16 mouse cellular contexts compared by ENCODE assay signal in genomic region chr3:84955857-84956256, GRCm38 (mm10).
A peak's percentile ranks its signal among the peaks of the same experiment; 100 is the strongest.
DNase-seq lines count a peak whose midpoint lies in the region; ATAC-seq and TF ChIP-seq lines count a peak whose summit lies in the region.
"Had no signal": no experiment of that assay in that cellular context is flagged by ENCODE, and none has a peak within 500 bp of the region (broad histone marks: within the 10 kb centered on the region; RNA-seq: fewer than 3 reads in every experiment).

No protein-coding gene starts in this region.

- DNase-seq in cerebellum, adult 9-10 months = peak; percentile 61
- DNase-seq in cerebellum, adult 11 months = no peak
- DNase-seq in hindbrain, embryonic 14.5 days (ENCODE audit: low spot score) = no peak
- DNase-seq in neural tube, embryonic 10.5 days (ENCODE audit: extremely low spot score, low spot score) = no peak
- DNase-seq in stomach, postnatal 0 days (ENCODE audit: low spot score) = no peak
- DNase-seq: adrenal gland, postnatal 25 days; heart, postnatal 36 days; lung, embryonic 14.5 days had no signal

- 38% methylated on average over 4 of the region's 4 CpGs for WGBS in hindbrain, embryonic 14.5 days
- WGBS in hindbrain, embryonic 12.5 days = 53% methylated on average over 4 of the region's 4 CpGs
- WGBS in neural tube, embryonic 15.5 days = 52% methylated on average over 4 of the region's 4 CpGs
- WGBS in stomach, postnatal 0 days = 74% methylated on average over 4 of the region's 4 CpGs

- peak; percentile 10; the same call in 1 of the 2 replicates for TF ChIP-seq CTCF in stomach, postnatal 0 days (IDR thresholded peaks at IDR 0.05; ENCODE audit: low read depth)

- H3K4me1 ChIP-seq in hindbrain, embryonic 14.5 days (replicated peaks; ENCODE audit: control insufficient read depth, insufficient read depth, low read length) = 0 out of 2 replicates have a peak, but pooled peaks cover 13% of the 10 kb centered on the region
- H3K4me1 ChIP-seq in hindbrain, embryonic 12.5 days = peaks cover 11% of the 10 kb centered on the region; the same call in 1 of the 2 replicates
- 0 out of 2 replicates have a peak, but pooled peaks cover 6% of the 10 kb centered on the region for H3K4me1 ChIP-seq in neural tube, embryonic 15.5 days
- H3K4me1 ChIP-seq in stomach, postnatal 0 days (replicated peaks; ENCODE audit: control insufficient read depth, insufficient read depth) = no peaks in the 10 kb centered on the region

- no peak for TF ChIP-seq EP300 in stomach, postnatal 0 days (optimal IDR thresholded peaks at IDR 0.05)

- H3K27ac ChIP-seq in hindbrain, embryonic 14.5 days = no peak overlapping the region
- no peak overlapping the region for H3K27ac ChIP-seq in hindbrain, embryonic 12.5 days
- no peak overlapping the region for H3K27ac ChIP-seq in neural tube, embryonic 15.5 days (replicated peaks)
- H3K27ac ChIP-seq in stomach, postnatal 0 days (replicated peaks) = no peak overlapping the region
- H3K27ac ChIP-seq: heart, embryonic 10.5 days; kidney, postnatal 0 days had no signal

- no peaks in the 10 kb centered on the region for H3K9me3 ChIP-seq in hindbrain, embryonic 14.5 days (ENCODE audit: control insufficient read depth, low read length)
- no peaks in the 10 kb centered on the region for H3K9me3 ChIP-seq in hindbrain, embryonic 12.5 days (replicated peaks)
- no peaks in the 10 kb centered on the region for H3K9me3 ChIP-seq in neural tube, embryonic 15.5 days (replicated peaks)
- H3K9me3 ChIP-seq in stomach, postnatal 0 days (ENCODE audit: control insufficient read depth, low read length) = no peaks in the 10 kb centered on the region
- H3K9me3 ChIP-seq: heart, embryonic 10.5 days had no signal

- ATAC-seq in hindbrain, embryonic 14.5 days (ENCODE audit: low FRiP score) = no peak
- ATAC-seq in hindbrain, embryonic 12.5 days (ENCODE audit: low FRiP score) = no peak
- ATAC-seq in neural tube, embryonic 15.5 days (ENCODE audit: low FRiP score) = no peak
- no peak for ATAC-seq in stomach, postnatal 0 days (ENCODE audit: low FRiP score, low TSS enrichment)
- ATAC-seq in granulocyte monocyte progenitor cell, adult 5-6 weeks (replicated peaks; ENCODE audit: poor library complexity, severe bottlenecking) = no peak
- ATAC-seq: activated CD4-positive, CD25-positive, alpha-beta regulatory T cell, adult 4 months; intestine, embryonic 16.5 days had no signal

- no peak overlapping the region for H3K4me3 ChIP-seq in hindbrain, embryonic 14.5 days (replicated peaks; ENCODE audit: low read length)
- H3K4me3 ChIP-seq in hindbrain, embryonic 12.5 days = no peak overlapping the region
- H3K4me3 ChIP-seq in neural tube, embryonic 15.5 days (replicated peaks) = no peak overlapping the region
- no peak overlapping the region for H3K4me3 ChIP-seq in stomach, postnatal 0 days (ENCODE audit: low read depth, low read length)
- H3K4me3 ChIP-seq: heart, embryonic 10.5 days had no signal

- H3K27me3 ChIP-seq in hindbrain, embryonic 14.5 days (ENCODE audit: control insufficient read depth, insufficient read depth, low read length) = no peaks in the 10 kb centered on the region
- H3K27me3 ChIP-seq in hindbrain, embryonic 12.5 days = no peaks in the 10 kb centered on the region
- no peaks in the 10 kb centered on the region for H3K27me3 ChIP-seq in neural tube, embryonic 15.5 days (replicated peaks)
- H3K27me3 ChIP-seq in stomach, postnatal 0 days (ENCODE audit: control insufficient read depth, insufficient read depth, low read length) = no peaks in the 10 kb centered on the region

- H3K36me3 ChIP-seq in hindbrain, embryonic 14.5 days (replicated peaks; ENCODE audit: control insufficient read depth, insufficient read depth) = peaks cover 9% of the 10 kb centered on the region; the same call in 1 of the 2 replicates
- H3K36me3 ChIP-seq in hindbrain, embryonic 12.5 days = peaks cover 4% of the 10 kb centered on the region; the same call in 1 of the 2 replicates
- peaks cover 3% of the 10 kb centered on the region for H3K36me3 ChIP-seq in neural tube, embryonic 15.5 days
- H3K36me3 ChIP-seq in stomach, postnatal 0 days (ENCODE audit: control insufficient read depth, insufficient read depth, low read length) = no peaks in the 10 kb centered on the region

- H3K4me2 ChIP-seq in hindbrain, embryonic 14.5 days (replicated peaks) = 0 out of 2 replicates have a peak overlapping the region, but pooled peaks have one; percentile 17
- no peak overlapping the region for H3K4me2 ChIP-seq in hindbrain, embryonic 12.5 days (replicated peaks)
- peak overlapping the region; percentile 25 for H3K4me2 ChIP-seq in neural tube, embryonic 15.5 days
- no peak overlapping the region for H3K4me2 ChIP-seq in stomach, postnatal 0 days (replicated peaks; ENCODE audit: low read depth)
- H3K4me2 ChIP-seq: liver, embryonic 11.5 days; lung, embryonic 14.5 days had no signal

- H3K9ac ChIP-seq in hindbrain, embryonic 14.5 days = no peak overlapping the region
- no peak overlapping the region for H3K9ac ChIP-seq in hindbrain, embryonic 12.5 days
- H3K9ac ChIP-seq in neural tube, embryonic 15.5 days (replicated peaks) = no peak overlapping the region
- H3K9ac ChIP-seq in stomach, postnatal 0 days (ENCODE audit: low read length) = no peak overlapping the region
- H3K9ac ChIP-seq: lung, embryonic 14.5 days had no signal

Comparison
In these comparisons a context has a peak if more than half of its experiments do, and no peak if none do; other contexts are left out.
1. H3K4me2 ChIP-seq: peak in hindbrain, embryonic 14.5 days (single experiment) and neural tube, embryonic 15.5 days (single experiment); none in hindbrain, embryonic 12.5 days (single experiment) and stomach, postnatal 0 days (single experiment).